Mouse (Mus musculus) monocyte, adult 5-6 weeks (primary cell): ENCODE measurements at regions not wholly inside any gene's neighbourhood (a gene's known extent, or its start where the extent isn't known, plus 50 kb on each side); places are given as distances from the start of the nearest gene placed in this dataset.

Experiments
- ATAC-seq: fragments of 153-309, 156-312 bp; replicated peaks from 2 replicates; pipeline ENCODE4 v1.8.0; 2017; ENCODE audit warnings: mild to moderate bottlenecking; ENCODE audit not compliant: low TSS enrichment, insufficient number of reproducible peaks, severe bottlenecking, poor library complexity, low FRiP score

DNA sequence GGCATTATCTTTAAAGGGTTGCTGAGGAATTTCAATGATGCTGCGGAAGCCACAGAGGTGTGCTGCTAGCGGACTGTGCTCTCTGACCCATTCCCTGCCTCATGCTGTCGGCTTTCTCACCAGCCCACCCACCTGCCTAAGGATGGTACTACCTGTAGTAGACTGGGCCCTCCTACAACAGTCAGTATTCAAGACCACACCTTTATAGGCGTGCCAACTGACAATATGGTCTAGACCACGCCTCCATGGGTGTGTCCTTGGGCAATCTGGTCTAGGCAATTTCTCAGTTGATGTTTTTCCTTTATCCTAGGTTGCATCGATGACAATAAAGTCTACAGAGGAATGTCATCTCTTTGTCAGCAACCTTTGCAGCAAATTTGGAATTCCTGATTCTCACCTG is 148.0 kb downstream of the Atp23 start:
- ATAC-seq = no peak

DNA sequence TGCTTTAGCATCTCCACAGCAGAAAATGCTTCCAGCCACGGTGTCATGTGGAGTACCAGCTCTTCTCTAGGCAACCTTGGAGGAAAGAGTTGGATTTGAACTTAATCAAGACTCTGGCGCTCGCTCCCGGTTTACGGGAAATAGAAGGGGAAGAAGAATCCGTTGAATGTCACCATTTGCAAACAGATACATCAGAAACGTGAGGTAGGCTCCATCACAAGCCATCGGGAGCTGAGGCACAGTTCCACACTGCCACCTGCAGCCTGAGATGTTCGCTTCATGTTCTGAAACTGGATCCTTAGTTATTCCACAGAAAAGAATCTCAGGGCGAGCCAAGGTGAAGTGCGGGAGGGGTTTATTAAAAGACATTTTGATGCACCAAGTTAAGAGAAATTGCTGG is 148.5 kb downstream of the Atp23 start:
- no peak for ATAC-seq

DNA sequence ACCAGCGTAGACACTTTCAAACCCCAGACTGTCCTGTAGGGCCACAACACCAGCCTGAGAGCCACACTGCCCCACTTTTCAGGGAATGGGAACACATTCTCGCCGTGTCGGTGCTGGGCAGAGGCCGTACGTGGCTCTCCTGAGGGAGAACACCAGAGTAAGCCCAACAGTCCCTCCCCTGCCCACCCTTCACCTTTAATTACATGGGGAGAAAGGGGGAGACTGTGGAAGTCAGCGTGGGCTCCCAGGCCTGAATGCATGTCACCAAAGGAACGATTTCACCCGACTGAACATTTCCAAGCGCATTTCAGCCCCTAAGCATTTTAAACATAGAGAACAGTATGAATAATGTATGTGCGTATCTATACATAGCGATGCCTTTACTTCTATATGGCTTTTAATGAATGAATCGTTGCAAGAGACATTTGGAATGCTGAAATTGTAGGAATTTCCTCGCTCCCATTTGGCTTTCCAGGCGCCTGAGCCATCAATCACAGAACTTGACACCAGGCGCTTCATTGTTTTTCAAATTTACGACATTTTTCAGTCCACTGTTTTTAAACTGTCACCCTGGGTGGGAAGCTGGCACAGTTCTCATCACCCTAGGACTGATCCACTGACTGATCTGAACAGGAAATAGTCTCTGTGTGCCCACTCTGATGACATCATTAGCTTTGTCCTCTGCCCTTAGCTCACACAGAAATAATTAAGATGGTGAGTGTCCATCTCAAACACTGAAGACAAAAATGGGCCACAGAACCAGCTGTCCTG is 152.3 kb downstream of the Atp23 start:
- ATAC-seq = no peak

DNA sequence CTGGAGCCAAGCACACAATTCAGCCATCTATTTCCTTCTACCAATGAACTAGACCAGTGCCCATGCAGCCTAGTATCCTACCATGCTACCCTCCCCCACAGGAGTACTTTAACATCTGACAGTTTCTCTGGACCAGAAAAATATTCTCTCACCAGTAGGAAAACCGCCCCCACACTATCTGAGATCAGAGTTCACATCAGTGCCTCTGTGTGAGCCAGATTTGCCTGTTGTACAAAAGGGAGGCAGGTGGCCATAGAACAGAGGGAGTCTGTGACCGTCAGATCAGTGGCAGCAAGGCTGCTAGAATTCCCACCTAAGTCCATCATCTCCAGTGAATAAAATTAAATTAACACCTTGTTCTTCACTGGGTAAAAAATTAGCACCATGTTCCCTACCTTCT is 166.5 kb downstream of the Atp23 start:
- no peak for ATAC-seq

DNA sequence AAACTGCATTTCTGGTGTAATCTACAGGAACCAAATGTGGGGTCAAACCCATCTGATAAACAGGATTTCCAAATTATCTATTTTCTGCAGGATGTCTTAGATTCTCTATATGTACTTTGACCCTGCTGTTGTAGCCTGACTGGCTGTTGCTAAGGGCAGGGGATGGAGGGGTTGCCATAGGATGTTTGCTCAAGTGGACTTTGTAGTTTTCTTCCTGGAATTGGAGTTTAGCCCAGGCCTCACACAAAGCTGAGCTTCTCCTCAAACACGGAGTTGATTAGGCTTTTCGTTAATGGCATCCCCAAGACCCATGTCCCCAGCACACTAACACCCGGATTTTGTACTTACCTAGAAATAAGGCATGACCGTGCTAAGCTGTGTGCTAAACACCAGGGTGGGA is 173.3 kb downstream of the Atp23 start:
- ATAC-seq = no peak

DNA sequence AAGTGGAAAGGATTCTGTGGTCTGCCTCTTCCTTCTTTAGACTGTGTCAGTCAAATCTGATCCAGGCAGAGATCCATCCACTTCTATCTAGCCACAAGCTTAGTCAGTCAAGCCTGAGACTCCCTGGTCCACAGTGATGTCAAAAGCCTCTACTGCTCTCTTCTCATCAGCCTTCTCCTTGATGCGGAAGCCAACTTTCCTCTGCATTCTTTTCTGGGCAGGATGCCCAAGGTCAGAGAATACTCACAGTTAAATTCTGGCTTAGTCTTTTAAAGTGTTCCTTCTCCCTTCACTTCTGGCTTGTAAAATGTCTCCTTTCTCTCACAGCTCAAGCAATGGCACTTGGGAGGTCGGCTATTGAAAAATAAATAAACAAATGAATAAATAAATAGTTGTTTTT is 183.2 kb downstream of the Atp23 start:
- ATAC-seq = no peak

DNA sequence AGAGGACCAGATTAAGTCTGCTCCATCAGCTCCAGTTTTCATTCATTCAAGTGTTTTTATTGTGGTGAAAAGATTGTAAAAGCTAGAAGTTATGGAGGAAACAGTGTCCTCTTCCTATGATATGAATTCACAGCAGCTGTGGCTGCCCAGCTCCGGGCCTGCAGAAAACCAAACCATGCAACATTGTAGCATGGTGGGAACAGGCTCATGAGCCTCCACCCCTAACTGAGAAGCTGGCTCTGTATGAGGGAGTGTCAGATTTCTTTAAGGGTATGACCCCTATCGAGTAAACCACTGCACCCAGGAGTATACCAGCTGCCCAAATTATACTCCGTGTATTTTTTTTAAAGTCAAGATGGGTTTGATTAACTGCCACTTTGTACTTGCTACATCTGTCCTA is 189.4 kb downstream of the Atp23 start:
- no peak for ATAC-seq

DNA sequence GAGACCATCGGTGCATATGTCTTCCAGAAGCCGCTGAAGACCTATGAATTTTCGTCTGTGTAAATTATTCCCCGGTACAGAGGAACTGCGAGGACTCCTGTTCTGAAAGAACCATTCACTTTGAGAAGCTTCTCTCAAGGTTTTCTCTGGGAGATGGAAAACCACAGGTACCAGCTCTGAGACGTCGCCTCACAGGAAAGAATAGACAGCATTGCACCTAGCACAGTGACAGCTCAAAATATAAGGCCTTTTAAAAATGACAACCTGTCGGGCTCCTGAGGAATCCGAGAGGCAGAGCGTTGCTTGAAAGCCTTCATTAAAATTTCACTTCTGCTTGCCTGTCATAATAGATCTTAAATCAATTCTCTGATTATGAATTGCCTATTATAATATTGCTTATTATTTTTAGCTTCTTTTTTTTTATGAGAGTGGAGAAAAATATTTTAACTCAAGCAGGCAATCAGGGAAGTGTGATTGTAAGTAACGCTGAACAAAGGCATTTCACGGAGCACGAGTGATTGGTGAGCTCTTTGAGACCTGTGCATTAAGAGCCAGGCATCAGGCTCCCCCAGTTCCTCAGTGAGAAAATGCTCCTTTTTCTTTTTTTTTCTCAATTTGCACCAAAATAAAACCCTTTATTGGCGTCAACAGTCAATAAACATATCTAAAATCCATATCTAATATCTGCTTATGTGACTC is 191.8 kb downstream of the Atp23 start:
- ATAC-seq = no peak

DNA sequence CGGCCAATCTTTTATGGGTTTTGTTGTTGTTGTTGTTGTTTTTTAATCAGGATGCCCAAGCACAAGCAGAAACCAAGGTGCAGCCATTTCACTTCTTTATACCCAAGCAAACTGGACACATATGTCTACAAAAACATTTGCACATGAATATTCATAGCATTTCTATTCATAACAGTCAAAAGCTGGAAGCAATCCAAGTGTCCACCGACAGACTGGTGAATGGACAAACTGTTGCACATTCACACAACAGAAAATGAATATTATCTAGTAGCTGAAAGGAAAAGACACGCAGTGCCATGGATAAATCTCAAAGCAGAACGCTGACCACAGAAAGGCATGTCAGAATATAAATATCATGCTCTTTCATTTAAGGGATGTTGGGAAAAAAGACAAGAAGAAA is 192.4 kb downstream of the Atp23 start:
- ATAC-seq = no peak

DNA sequence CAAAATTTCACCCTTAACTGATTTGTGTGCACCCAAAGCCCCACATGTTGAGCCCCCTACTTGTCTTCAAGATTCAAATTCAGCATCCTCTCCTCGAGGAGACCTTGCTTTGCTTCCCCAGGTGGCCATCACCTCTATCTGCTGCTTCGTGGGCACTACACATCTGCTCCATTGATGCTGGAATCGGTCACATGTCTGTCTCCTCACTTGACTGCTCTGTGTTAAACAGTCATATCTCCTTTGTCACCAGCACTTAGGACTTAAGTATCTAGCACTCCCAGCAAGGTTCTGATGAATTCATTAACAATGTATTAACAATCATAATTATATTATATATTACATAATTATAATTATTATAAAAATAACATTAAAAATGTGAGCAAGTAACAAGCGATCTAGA is 192.9 kb downstream of the Atp23 start:
- no peak for ATAC-seq

DNA sequence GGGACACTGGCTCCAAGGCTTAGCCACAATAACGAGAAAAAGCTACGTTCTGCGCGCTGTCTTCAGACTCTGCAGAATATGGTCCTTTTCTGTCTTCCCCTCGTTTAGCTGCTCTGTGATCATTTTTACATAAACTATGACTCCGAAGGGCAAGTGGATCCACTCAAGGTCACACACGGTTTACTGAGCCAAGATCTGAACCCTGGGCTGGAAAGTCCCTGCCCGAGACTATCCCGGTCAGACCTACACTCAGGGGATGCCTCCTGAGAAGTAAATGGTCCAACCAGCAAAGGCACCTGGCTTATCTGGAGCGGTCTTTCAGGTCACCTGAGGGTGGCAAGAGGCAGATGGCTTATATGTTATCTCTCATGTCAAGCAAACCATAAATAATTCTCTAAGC is 204.1 kb downstream of the Atp23 start:
- no peak for ATAC-seq

DNA sequence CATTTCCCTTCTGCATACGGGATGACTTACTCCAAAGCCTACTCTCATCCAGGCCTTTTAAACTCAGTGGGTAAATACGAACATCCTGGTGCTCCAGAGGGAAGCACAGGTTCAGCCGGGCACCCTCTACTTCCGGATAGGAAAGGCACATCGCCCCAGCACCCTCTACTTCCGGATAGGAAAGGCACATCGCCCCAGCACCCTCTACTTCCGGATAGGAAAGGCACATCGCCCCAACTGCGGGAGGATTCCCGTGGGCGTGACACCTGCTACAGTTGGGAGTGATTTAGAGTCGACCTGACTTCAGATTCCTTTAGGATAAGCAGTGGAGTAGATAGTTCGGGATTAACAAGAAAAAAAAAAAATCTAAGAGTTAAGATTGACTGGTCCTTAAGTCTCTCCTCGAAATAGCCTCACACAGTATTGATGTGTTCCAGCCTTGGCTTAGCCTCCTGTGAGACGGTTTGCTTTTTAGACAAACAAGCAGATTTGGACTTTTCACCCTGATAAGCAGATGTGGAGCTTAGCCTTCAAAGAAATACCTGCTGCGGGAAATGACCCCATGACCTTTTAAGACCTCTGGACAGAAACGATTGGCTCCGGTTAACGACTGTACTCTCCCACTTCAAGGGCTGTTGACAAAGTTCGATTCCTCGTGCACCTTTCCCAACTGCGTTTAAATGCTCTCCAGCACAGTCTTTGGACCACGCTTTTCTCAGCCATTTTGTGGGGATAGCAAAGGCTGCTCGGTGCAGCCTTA is 210.1 kb downstream of the Atp23 start:
- no peak for ATAC-seq

DNA sequence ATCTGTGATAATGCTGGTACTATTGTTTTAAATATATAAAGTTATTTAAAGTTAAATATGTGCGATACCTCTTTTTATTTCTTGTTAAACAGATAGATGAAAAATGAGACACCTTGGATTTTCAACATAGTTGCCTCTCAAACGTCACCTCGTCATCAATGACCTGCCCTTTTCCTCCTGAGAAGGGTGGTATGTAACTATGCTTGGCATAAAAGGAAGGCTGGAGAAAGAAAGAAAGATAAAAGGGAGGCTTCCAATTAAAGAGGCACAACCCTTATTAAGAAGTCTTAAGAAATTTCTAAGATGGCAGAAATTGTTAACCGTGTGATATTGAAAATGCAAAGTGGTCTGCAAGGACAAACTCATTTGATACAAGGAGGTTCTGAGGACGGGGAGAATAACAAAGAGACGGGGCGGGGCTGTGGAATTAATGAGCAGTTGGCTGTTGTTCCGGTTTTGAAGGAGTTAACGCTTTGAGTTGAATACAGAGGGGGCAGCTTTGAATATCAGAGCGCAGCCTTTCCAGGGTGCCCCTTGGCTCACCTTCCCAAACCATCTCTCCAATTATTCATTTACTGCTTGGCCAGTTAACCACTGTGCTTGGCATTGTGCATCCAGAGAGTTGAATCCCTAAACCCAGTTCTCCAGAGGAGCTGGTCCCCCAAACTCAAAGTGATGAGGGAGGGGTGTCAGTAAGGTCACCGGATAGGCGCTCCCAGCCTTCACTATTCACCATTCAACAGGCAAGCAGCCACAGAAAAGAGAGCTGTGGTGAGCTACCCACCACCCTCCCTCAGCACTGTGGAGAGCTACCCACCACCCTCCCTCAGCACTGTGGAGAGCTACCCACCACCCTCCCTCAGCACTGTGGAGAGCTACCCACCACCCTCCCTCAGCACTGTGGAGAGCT is 220.6 kb downstream of the Atp23 start:
- no peak for ATAC-seq

DNA sequence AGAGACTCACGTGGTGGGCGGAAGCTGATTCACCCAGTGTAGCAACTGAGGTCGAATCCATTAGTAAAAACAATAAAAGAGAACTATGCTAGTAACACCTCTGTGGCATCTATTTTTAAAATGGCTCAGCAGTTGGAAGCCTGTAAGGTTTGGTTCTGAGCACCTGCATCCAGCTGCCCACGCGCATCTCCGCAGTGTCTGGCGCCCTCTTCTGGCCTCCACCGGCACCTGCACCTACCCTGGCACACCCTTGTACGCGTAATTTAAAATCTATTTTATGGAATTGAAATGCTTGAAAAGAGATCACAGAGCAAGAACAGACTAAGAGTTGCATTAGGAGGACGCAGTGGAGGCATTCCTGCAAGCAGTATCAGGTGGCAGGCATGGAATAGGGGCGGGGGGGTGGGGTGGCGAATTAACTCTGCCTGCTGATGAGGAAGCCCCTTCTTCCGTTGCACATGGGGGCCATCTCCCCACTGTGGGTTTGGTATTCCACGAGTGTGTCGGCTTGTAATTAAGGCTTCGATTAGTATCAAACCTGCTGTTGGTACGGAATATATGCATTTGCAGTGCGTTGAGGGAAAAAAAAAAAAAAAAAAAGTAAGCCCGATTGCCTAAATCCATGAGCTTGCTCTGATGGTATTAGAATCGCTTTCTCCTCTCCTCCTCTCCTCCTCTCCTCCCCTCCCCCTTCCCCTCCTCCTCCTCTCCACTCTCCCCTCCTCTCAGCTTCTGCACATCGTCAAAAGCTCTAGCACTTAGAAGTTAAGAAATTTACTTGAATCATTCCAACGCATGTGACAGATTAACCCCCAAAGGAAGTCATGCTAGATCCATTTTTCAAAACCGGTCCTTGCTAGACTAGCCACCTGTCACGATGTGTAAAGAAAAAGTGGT is 221.7 kb downstream of the Atp23 start:
- ATAC-seq = no peak

DNA sequence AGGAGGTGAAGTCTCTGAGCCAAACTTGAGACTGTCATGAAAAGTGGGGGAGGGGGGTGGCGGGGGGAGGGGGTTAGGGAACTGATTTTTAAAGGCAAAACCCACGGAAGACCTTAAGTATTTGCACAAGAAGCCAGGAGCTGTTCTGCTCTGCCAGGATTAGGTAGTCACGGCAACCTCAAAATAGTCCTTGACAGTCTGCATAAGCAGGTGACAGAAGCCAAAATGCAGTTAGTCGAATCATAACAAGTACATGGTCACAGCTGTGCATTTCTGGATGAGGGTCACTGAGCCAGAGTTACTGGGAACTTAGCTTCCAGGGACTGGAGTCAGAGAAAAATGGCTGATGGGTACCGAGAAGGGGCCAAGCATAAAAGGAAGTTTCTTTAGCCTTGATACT is 227.7 kb downstream of the Atp23 start:
- ATAC-seq = no peak

DNA sequence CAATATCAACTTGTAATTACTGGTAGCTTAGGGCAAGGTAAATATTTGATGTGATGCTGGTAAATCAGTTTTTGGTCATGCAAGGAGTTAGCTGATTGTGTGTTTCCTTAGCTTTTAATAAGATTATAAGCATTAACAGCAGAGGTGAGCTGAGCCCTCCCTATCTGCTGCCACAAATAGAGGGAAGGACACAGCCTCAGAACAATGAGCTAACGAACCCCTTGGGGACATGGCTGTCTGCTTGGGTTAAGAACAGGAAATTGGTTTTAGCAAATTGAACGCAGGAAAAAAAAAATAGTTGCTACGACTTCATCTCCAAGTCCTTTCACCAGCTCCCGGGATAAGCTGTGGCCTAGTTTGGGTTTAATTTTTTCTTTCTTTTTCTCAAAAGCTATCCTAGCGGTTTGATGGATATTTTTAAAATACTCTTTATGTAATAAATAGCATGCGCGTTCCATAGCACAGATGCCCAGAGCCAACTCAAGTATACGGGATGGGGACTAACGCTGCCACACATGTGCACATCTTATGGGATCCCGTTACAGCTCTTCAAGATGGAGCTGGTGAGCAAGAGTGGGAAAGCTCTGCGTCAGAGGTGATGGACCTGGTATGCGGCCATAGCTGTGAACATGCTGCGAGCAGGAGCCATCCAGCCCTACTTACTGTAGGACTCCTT is 236.6 kb downstream of the Atp23 start:
- no peak for ATAC-seq

DNA sequence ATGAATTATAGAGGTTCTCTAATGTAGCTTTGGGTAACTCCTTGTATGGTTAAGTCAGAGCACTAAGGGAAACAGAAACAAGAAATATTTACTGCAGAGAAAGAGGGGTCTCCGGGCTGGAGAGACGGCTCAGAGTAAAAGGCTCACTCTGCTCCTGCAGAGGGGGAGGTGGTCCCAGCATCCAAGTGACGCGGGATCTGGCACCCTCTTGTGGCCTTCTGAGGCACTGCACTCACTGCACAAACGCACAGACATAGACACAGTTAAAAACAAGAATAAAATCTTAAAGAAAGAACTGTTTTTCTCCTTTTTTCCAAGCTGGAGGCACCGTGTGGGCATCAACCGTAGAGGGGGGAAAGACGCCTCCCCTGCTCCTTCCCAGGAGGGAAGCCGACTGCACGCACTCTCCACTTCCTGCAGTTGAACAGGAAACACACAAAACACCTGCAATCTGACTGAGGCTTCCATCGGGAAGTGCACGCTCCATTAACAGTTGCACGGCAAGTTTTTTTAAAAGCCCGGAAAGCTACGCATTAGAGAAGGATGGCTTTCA is 237.6 kb downstream of the Atp23 start:
- no peak for ATAC-seq
